Mouse (Mus musculus) megakaryocyte, embryonic 14.5 days (primary cell): ENCODE measurements around the gene Igfbpl1.

ENCODE experiments used
- FLI1 ChIP-seq: IDR thresholded peaks from 2 replicates; pipeline ENCODE4 v1.6.1; 2012; ENCODE audit warnings: low read length, inconsistent platforms, mixed read lengths
- GATA1 ChIP-seq: IDR thresholded peaks from 3 replicates; pipeline ENCODE4 v1.6.1; 2012; ENCODE audit warnings: mixed read lengths, low read length, inconsistent platforms, borderline replicate concordance

DNA sequence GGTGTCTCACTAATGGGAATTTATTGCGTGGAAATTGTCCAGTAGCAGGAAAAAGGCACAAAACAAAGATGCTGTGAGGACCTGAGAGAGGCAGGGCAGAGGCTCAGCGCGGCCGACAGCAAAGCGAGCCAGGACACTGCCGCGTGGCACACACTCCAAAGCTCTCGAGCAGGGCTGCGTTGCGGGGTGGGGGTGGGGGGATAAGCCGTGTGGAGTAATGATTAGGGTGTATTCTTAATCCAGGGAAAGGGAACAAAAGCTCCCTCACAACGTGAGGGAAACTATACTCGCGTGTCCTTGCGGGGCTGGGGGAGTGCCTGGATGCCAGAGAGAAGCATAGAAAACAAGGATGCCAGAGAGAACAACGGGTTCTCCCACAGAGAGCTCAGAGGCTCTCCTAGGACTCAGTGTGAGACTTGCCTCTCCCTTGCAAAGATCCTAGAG lies 61.6 kb downstream of the Igfbpl1 start:
- TF ChIP-seq GATA1 (no peak), FLI1 (no peak)
